Mouse (Mus musculus) splenic B cell, adult 2 months (primary cell): ENCODE measurements around the gene Pik3ip1.
A peak's percentile ranks its signal among the peaks of the same experiment; 100 is the strongest.

Experiments
- DNase-seq: peaks from one replicate; pipeline ENCODE4 v3.0.0-alpha.2; 2011; ENCODE audit warnings: low read depth, low spot score
- H3K27me3 ChIP-seq: 2 replicates; pipeline ENCODE4 v1.6.1; 2012; ENCODE audit warnings: mild to moderate bottlenecking, low read length, moderate library complexity, mixed read lengths; ENCODE audit not compliant: control insufficient read depth, poor library complexity, insufficient read depth, severe bottlenecking
- H3K36me3 ChIP-seq: 2 replicates; pipeline ENCODE4 v1.6.1; 2012; ENCODE audit warnings: mild to moderate bottlenecking, low read length, moderate library complexity, mixed read lengths; ENCODE audit not compliant: control insufficient read depth, poor library complexity, insufficient read depth, severe bottlenecking

Pik3ip1 gene

DNA sequence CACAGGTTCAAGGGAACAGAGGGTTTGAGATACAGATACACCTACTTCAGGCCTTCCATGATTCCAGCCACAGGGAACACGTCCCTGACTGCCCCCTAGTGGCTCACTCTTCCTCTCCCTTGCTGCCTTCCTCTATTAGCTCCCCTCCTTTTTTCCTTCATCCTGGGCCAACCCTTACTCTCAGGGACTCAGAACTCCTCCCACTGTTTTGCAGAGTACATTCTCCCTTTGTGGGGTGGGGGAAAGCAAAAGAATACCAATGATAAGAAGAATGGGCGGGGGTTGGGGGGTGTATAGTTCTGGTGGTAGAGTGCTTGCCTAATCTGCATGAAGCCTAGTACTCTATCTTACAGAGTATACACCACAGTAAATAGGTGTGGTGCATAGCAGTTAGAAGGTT, 16.1 kb upstream of the Pik3ip1 start:
- peak; percentile 64 for DNase-seq
- no peaks in the 10 kb centered on the region for H3K27me3 ChIP-seq
- H3K36me3 ChIP-seq, result peaks cover 6% of the 10 kb centered on the region

- no peaks in the 10 kb centered on the region for H3K36me3 ChIP-seq
- H3K27me3 ChIP-seq, result no peaks in the 10 kb centered on the region
- no peak for DNase-seq
Measured at GRCm38 (mm10) chr11:3318286-3318685, 11.9 kb upstream of the Pik3ip1 start.

GRCm38 (mm10) chr11:3328271-3328670, 1.9 kb upstream of the Pik3ip1 start:
- DNase-seq, result peak; percentile 57
- Histone ChIP-seq H3K27me3 (no peaks in the 10 kb centered on the region), H3K36me3 (peaks cover 3% of the 10 kb centered on the region)

DNA sequence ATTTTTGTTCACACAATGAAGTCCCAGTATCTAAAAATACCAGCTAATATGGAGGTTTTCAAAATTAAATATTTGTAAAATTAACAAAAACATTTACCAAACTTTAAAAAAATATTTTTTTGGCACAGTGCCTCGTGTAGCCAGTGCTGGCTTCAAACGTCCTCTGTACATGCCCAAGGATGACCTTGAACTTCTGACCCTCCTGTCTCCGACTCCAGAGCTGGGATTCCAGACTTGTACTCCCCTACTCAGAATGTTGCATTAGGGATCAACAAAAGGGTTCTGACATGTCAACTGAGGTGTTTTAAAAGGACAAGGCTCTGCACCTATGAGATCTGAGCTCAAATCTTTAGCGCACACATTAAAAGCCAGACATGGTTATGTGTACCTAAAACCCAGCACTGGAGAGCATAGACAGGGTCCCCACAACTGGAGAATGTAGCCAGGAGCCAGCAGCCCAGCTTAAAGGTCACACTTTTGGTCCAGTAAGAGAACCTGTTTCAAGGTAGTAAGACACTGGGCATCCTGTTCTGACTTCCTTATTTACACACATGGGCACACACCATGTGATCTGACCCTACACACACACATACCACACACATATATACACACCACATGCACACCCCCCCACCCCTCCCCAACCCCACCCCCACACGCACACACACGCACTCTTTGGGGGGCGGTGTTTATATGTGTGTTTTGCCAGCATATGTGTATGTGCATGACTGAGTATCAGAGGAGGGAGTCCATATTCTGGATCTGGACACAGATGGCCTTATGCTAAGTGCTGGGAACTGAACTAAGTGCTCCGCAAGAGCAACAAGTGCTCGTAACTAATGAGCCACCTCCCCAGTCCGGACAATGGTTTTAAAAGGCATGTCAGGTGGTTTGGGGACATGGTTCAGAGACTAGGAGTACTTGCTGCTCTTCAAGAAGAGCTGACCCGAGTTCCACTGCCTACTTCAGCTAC, 1.1 kb upstream of the Pik3ip1 start:
- H3K27me3 ChIP-seq, result no peaks in the 10 kb centered on the region
- peak; percentile 73 for DNase-seq
- H3K36me3 ChIP-seq, result peaks cover 5% of the 10 kb centered on the region

DNA sequence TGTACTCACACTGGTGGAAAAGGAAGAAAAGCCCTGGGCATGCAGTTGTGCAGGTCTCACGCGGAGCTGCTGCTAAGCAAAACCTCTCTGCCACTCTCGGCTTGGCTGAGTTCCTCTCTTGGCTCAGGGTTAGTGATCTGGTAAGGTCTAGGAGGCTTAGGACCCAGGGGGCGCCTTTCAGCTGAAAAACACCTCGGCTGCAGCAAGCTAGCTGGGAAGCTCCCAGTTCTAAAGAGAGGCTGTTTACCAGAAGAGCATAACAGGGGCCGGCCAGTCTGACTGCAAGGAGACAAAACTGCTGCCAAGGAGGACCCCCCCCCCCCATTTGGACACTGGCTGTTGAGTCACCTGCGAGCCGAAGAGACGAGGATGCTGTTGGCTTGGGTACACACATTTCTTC, 365 bp downstream of the Pik3ip1 start:
- Histone ChIP-seq H3K27me3 (no peaks in the 10 kb centered on the region), H3K36me3 (peaks cover 5% of the 10 kb centered on the region)
- peak; percentile 85 for DNase-seq

DNA sequence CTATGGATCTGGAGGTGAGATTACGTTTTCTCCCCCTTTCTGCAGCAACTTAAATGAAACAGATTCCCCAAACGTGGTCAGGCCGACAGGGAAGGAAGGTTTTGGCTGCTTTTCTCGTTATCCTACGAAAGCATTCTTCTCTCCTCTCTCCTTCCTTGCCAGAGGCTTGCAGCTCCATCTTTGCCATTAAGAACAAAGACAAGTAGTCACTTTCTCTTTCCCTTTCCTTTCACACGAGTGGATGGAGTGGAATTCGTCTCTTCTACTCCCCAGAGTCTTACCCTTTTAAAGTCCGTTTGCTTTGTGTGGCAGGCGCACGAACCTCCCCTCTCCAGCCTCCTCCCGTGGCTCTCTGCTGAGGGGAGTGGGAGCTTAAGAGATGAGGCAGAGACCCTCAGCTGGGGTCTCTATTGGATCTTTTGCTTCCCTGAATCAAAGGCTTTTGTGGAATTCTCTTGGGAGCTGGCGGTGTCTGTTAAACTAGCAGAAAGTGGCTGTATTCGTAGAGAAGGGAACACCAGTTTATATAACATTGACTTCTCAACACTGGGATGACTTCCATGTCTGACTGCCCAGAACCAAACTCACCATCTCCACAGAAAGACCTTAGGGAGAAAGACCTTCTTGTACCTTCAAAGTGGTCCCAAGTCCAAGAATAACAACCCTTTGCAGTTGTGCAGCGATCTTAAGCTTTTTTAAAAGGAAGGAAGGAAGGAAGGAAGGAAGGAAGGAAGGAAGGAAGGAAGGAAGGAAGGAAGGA, 970 bp downstream of the Pik3ip1 start:
- peak; percentile 36 for DNase-seq
- Histone ChIP-seq H3K36me3 (peaks cover 5% of the 10 kb centered on the region), H3K27me3 (no peaks in the 10 kb centered on the region)

DNA sequence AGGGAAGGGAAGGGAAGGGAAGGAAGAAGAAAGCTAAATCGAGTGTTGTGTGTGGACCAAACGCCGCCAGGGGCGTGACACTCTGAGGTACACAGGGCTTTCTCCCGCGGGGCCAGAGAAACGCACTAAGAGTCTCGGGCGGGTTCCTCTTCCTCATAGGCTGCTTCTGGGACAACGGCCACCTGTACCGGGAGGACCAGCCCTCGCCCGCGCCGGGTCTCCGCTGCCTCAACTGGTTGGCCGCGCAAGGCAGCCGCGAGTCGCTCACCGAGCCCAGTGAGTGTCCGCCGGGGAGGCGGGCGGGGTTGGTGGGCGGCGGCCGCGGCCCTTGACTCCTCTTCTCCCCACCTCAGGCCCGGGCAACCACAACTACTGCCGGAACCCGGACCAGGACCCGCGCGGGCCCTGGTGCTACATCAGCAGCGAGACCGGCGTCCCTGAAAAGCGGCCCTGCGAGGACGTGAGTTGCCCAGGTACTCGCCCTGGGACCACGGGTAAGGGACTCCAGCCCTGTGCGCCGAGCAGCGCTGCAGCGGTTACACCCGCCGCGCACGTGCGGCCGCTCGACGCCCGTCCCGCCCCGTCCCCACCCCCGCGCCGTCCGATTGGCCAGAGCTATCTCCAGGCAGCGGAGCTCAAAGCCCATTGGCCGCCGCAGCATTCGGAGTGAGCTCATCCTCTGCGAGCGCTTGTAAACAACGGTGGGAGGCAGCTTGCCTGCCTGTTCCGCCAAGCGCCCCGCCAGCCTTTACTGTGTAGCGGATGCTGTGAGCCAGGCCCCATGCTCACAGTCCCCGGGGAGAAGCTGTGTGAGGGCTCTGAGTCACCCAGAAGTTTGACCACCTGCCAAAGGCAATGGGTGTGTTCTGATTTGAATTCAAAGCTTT, 1.8 kb downstream of the Pik3ip1 start:
- peaks cover 5% of the 10 kb centered on the region for H3K36me3 ChIP-seq
- DNase-seq, result peak; percentile 98
- H3K27me3 ChIP-seq, result no peaks in the 10 kb centered on the region

- Histone ChIP-seq H3K36me3 (peaks cover 5% of the 10 kb centered on the region), H3K27me3 (no peaks in the 10 kb centered on the region)
- no peak for DNase-seq
Measured at GRCm38 (mm10) chr11:3333111-3333695, 3.0 kb downstream of the Pik3ip1 start.

DNA sequence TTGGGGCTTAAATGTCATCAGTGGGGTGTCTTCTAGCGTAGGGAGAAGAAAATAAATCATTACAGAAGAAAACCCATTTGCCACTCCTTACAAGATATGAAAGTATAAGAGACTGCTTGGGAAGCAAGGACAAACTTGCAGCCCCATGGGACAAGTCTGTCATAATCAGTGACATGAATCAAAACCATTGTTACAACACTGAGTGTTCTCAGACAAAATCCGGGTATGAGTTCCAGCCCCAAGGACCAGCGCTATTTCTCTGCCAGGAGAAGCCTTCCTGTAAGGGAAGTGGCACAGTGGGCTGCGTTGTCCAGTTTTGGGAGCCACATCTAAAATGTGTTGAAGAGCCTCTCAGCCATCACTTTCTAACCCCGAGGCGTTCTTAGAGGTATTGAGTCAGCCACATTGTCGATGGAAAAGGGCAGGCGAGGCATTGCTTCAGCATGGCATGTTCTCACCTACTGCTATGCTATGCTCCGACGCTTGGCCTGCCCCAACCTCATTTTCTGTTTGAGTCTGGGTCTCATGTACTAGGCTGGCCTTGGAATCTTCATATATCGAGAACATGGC, 4.0 kb downstream of the Pik3ip1 start:
- DNase-seq, result no peak
- Histone ChIP-seq H3K36me3 (peaks cover 5% of the 10 kb centered on the region), H3K27me3 (no peaks in the 10 kb centered on the region)

GRCm38 (mm10) chr11:3334711-3335316, 4.6 kb downstream of the Pik3ip1 start:
- H3K36me3 ChIP-seq, result peaks cover 5% of the 10 kb centered on the region
- peak; percentile 46 for DNase-seq
- H3K27me3 ChIP-seq, result no peaks in the 10 kb centered on the region

DNA sequence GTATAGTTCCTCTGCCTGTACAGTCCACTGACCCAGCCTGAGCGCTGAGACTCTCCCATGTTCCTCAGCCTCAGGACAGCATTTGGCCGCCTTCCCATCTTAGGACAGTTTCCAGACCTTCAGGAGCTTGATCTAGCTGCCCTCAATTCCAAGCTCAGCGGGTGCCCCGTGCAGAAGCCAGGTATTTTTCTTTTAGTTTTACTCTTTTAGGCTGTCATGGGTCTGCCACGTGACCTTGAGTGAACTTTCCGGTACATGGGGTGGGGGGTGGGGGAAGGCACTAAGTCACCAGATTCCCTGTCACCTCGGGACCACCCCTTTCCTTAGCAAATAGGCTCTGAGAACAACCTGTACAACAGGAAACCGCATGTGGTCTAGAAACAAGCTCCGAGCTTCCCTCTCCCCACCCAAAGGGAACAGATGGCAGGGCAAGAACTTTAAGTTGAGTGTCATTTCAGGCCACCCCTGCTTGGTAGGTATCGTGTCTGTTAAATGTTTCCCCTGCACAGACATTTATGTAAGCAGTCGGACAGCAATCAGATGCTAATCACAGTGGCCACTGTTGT, 5.5 kb downstream of the Pik3ip1 start:
- peak; percentile 93 for DNase-seq
- Histone ChIP-seq H3K36me3 (peaks cover 5% of the 10 kb centered on the region), H3K27me3 (no peaks in the 10 kb centered on the region)

DNA sequence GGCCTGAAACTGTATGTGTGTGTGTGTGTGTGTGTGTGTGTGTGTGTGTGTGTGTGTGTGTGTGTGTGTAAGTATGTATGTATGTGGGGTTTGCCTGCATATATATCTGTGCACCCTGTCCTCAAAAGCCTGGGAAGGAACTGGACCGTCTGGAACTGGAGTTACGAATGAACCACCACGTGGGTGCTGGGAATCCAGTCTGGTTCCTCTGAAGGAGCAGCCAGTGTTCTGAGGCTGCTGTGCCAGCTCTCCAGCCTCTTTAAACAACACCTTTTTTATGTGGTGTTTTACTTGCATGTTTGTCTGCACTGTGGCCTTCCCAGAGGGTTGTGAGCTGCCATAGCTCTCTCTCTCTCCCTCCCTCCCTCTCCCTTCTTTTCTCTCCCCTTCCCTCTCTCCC, 6.4 kb downstream of the Pik3ip1 start:
- H3K27me3 ChIP-seq, result no peaks in the 10 kb centered on the region
- peaks cover 7% of the 10 kb centered on the region for H3K36me3 ChIP-seq
- peak; percentile 20 for DNase-seq

DNA sequence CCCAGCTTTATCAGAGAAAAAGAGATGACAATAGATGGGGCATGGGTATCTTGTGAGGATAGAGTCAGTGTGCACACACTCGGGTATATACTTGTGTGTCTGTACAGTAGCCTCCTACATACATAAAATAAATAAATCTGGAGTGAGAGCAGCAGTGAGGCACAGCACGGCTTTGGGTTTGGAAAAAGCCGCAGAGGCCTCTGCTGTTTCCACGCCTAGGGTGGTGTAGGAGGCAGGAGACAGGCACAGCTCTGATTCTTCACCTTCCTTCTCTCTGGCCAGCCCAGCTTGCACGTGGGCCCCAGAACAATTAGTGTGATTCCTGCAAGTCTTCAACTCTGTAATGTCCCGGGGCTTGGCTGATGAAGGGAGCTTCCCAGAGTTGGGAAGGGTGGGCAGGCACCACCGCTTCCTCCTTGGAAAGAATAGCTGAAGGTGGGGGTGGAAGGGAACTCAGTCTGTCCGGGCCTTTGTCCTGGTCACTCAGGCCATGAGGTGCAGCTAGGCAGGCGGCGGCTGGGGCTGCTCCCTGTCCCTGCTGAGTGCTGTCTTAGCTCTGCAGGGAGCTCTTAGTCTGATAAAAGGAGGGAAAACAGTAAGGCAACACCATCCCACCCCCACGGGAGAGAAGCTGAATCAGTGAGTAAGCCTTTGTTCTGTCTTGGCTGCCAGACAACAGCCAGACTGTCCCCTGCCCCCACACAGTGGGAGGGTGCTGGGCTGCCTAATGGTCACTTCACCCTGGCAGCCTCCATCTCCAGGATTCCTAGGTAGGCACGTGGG, 7.2 kb downstream of the Pik3ip1 start:
- no peaks in the 10 kb centered on the region for H3K27me3 ChIP-seq
- H3K36me3 ChIP-seq, result peaks cover 8% of the 10 kb centered on the region
- no peak for DNase-seq
